ENCODE assay signal across 12 mouse cellular contexts in genomic region chr2:33162126-33162525, GRCm38 (mm10).
"Had no signal": no experiment of that assay in that cellular context is flagged by ENCODE, and none has a peak within 500 bp of the region (broad histone marks: within the 10 kb centered on the region; RNA-seq: fewer than 3 reads in every experiment).

No protein-coding gene starts in this region.

- DNase-seq: kidney, postnatal 36 days; layer of hippocampus, adult 9-11 months; layer of hippocampus, postnatal 36 days; retina, postnatal 1 day; thymus, postnatal 4 days had no signal

- H3K9me3 ChIP-seq: limb, embryonic 15.5 days; liver, embryonic 12.5 days; lung, embryonic 15.5 days; midbrain, embryonic 12.5 days; neural tube, embryonic 13.5 days had no signal

- H3K4me3 ChIP-seq: limb, embryonic 15.5 days; liver, embryonic 12.5 days; lung, embryonic 15.5 days; midbrain, embryonic 12.5 days; neural tube, embryonic 13.5 days had no signal

- H3K36me3 ChIP-seq: limb, embryonic 15.5 days; liver, embryonic 12.5 days; lung, embryonic 15.5 days had no signal

- H3K4me1 ChIP-seq: midbrain, embryonic 12.5 days had no signal

- H3K4me2 ChIP-seq: limb, embryonic 15.5 days; liver, embryonic 12.5 days; lung, embryonic 15.5 days; midbrain, embryonic 12.5 days; neural tube, embryonic 13.5 days had no signal

- H3K27ac ChIP-seq: kidney, postnatal 0 days; limb, embryonic 15.5 days; liver, embryonic 12.5 days; lung, embryonic 15.5 days; midbrain, embryonic 12.5 days; neural tube, embryonic 13.5 days had no signal

- H3K27me3 ChIP-seq: liver, embryonic 12.5 days; lung, embryonic 15.5 days; midbrain, embryonic 12.5 days; neural tube, embryonic 13.5 days had no signal

- ATAC-seq: liver, embryonic 12.5 days; midbrain, embryonic 16.5 days had no signal

- H3K9ac ChIP-seq: limb, embryonic 15.5 days; liver, embryonic 12.5 days; lung, embryonic 15.5 days; midbrain, embryonic 12.5 days; neural tube, embryonic 13.5 days had no signal
